Mouse (Mus musculus) limb, embryonic 11.5 days (tissue): Measurements from ENCODE around the gene Ccdc86. TPM values are rescaled to one million over a fixed set of nuclear protein-coding genes. Genes with fewer than 3 reads are reported as not detected.

Experiments
- ATAC-seq: fragments of 200-750 bp; cut with Nextera tagmentation; 2 replicates; pipeline ENCODE4 v1.8.0; 2017; ENCODE audit warnings: low read depth; ENCODE audit not compliant: insufficient number of reproducible peaks, low FRiP score, low TSS enrichment
- DNase-seq: peaks from one replicate; pipeline ENCODE4 v3.0.0-alpha.2; 2015; ENCODE audit warnings: low spot score
- H3K27ac ChIP-seq: fragments of 300-500 bp; sonication (generic); replicated peaks from 2 replicates; pipeline ENCODE4 v1.5.1; 2014; ENCODE audit warnings: low read depth, mild to moderate bottlenecking, low read length
- H3K27me3 ChIP-seq: fragments of 300-500 bp; sonication (generic); 2 replicates; pipeline ENCODE4 v1.6.1; 2014; ENCODE audit warnings: mild to moderate bottlenecking, low read length, mixed read lengths; ENCODE audit not compliant: control insufficient read depth, insufficient read depth
- H3K36me3 ChIP-seq: fragments of 300-500 bp; sonication (generic); 2 replicates; pipeline ENCODE4 v1.6.1; 2014; ENCODE audit warnings: mild to moderate bottlenecking, low read length, moderate library complexity, mixed read lengths; ENCODE audit not compliant: control insufficient read depth, insufficient read depth
- H3K4me1 ChIP-seq: fragments of 300-500 bp; sonication (generic); 2 replicates; pipeline ENCODE4 v1.6.1; 2014; ENCODE audit warnings: low read length, mixed read lengths; ENCODE audit not compliant: control insufficient read depth, insufficient read depth
- H3K4me2 ChIP-seq: fragments of 300-500 bp; sonication (generic); 2 replicates; pipeline ENCODE4 v1.6.1; 2014; ENCODE audit warnings: low read depth, mild to moderate bottlenecking, moderate library complexity; ENCODE audit not compliant: severe bottlenecking
- H3K4me3 ChIP-seq: fragments of 300-500 bp; sonication (generic); 2 replicates; pipeline ENCODE4 v1.5.1; 2014; ENCODE audit warnings: low read depth, low read length
- H3K9ac ChIP-seq: fragments of 300-500 bp; sonication (generic); 2 replicates; pipeline ENCODE4 v1.6.1; 2014; ENCODE audit warnings: mild to moderate bottlenecking, low read length
- H3K9me3 ChIP-seq: fragments of 300-500 bp; sonication (generic); 2 replicates; pipeline ENCODE4 v1.6.1; 2016; ENCODE audit warnings: low read length; ENCODE audit not compliant: control insufficient read depth
- WGBS: fragments of 180-500 bp; shearing (Covaris S2); extraction: QIAGEN DNeasy Blood & Tissue Kit; methylation state at CpG from one replicate; pipeline ENCODE4 v1.1.7; 2014; 5-methylcytosine and 5-hydroxymethylcytosine counted together
- polyA plus RNA-seq: library from polyadenylated mRNA; unstranded; fragments of >200 nt; fragmentation: Nextera tagmentation; extraction: Ambion mirVana; gene quantifications from 2 replicates; pipeline ENCODE4 v1.2.1, GENCODE M21; 2014

Gene Ccdc86
- polyA plus RNA-seq, result 30.2 and 32.3 TPM in 2 replicates

DNA sequence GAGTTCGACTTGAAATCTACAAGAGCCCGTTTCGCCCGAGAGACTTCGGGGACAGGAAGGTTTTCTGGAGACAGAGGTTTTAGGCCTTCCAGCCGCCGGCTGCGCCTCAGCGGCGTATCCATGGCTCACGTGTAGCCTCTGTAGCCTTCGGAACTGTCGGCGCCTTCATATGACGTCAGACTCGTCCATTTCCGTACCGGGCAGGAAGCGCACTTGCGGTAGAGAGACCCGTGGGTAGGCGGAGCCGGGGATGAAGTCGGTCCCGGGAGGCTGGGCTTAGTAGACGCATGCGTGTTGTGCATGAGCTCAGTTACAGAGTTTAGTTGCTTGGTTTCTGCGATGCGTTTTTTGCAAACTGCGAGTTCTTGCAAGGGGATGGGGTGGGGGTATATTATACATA lies at the start of gene Ccdc86:
Ccdc86 (minus strand) TSS at position 155 of the 400 bp plus-strand sequence.
- WGBS, result under 1% methylated on average over 30 of the region's 30 CpGs
- DNase-seq, result peak; percentile 99
- peaks cover 10% of the 10 kb centered on the region for H3K36me3 ChIP-seq
- H3K9me3 ChIP-seq, result no peaks in the 10 kb centered on the region
- H3K4me1 ChIP-seq, result peaks cover 12% of the 10 kb centered on the region
- H3K27ac ChIP-seq, result no peak within 1 kb of the TSS
- peak within 1 kb of the TSS; percentile 81 for H3K9ac ChIP-seq
- peak within 1 kb of the TSS; percentile 100 for H3K4me2 ChIP-seq
- H3K4me3 ChIP-seq, result peak within 1 kb of the TSS; percentile 71
- H3K27me3 ChIP-seq, result no peaks in the 10 kb centered on the region
- ATAC-seq, result peak; percentile 97

- WGBS, result 87% methylated on average over 7 of the region's 7 CpGs
- Histone ChIP-seq H3K4me1 (no peaks in the 10 kb centered on the region), H3K27me3 (no peaks in the 10 kb centered on the region), H3K9me3 (no peaks in the 10 kb centered on the region), H3K4me2 (no peak within 1 kb of the TSS), H3K27ac (no peak within 1 kb of the TSS), H3K9ac (no peak within 1 kb of the TSS), H3K36me3 (no peaks in the 10 kb centered on the region), H3K4me3 (no peak within 1 kb of the TSS)
- DNase-seq, result no peak
- ATAC-seq, result no peak
Observed at GRCm38 (mm10) chr19:10993150-10993549, 44.1 kb upstream of the Ccdc86 start, which contains the start of gene Ms4a15. TSS of gene Ms4a15 (minus strand) at chr19:10993250.

- Histone ChIP-seq H3K9ac (no peak overlapping the region), H3K4me2 (no peak overlapping the region), H3K9me3 (no peaks in the 10 kb centered on the region), H3K27me3 (no peaks in the 10 kb centered on the region), H3K27ac (no peak overlapping the region), H3K4me3 (no peak overlapping the region), H3K4me1 (no peaks in the 10 kb centered on the region), H3K36me3 (no peaks in the 10 kb centered on the region)
- no peak for ATAC-seq
- DNase-seq, result no peak
Observed at GRCm38 (mm10) chr19:10991911-10992310, 42.8 kb upstream of the Ccdc86 start.

DNA sequence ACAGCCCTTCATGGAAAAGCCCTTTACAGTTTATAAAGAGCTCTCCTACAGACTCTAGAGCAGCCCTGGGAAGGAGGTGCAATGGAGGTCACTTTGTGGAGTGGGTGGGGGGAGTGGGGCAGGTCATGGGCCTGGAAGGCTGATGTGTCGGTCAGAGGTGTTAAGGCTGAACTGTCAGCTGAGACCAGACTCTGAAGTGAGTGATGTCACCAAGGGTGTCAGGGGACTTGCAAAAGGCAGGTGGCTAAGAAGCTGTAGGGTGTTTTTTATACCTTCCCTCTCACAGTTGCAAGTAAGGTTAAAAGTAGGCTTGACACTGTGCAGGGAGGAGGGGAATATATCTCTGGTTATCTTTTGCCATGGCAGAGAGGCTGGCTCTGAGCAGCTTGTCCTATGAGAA lies 41.7 kb upstream of the Ccdc86 start:
- no peaks in the 10 kb centered on the region for H3K9me3 ChIP-seq
- 15% methylated on average over 1 of the region's 1 CpGs for WGBS

GRCm38 (mm10) chr19:10988563-10988962 lies 39.5 kb upstream of the Ccdc86 start:
- H3K27ac ChIP-seq, result no peak overlapping the region
- H3K4me2 ChIP-seq, result no peak overlapping the region
- no peaks in the 10 kb centered on the region for H3K27me3 ChIP-seq
- 81% methylated on average over 1 of the region's 1 CpGs for WGBS
- H3K9ac ChIP-seq, result no peak overlapping the region
- H3K4me1 ChIP-seq, result no peaks in the 10 kb centered on the region
- no peaks in the 10 kb centered on the region for H3K36me3 ChIP-seq
- no peaks in the 10 kb centered on the region for H3K9me3 ChIP-seq
- no peak for ATAC-seq
- no peak overlapping the region for H3K4me3 ChIP-seq
- no peak for DNase-seq

More for the DNA sequence above, 41.7 kb upstream of the Ccdc86 start:
- Histone ChIP-seq H3K9ac (no peak overlapping the region), H3K27me3 (no peaks in the 10 kb centered on the region), H3K4me1 (no peaks in the 10 kb centered on the region), H3K4me2 (no peak overlapping the region), H3K4me3 (no peak overlapping the region), H3K27ac (no peak overlapping the region), H3K36me3 (no peaks in the 10 kb centered on the region)
- DNase-seq, result no peak
- no peak for ATAC-seq

DNA sequence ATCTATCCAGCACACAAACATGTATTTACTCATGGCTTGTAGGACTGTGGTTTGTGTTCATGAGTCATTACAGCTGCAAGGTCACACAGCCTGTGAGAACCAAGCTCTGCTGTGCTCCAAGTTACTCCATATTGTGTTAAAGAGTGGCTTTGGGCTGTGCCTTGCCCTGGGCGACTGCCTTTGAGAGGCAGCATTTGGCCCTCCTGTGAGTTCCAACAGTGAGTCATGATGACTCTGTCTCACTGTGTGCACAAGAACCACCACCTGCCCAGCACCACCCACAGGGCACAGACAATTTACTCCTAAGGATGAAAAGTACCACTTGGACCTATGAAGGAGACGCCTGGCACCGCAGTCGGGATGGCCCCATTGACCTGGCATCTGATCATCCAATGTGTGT lies 36.8 kb upstream of the Ccdc86 start:
- ATAC-seq (no peak), DNase-seq (no peak)
- Histone ChIP-seq H3K4me3 (no peak overlapping the region), H3K36me3 (no peaks in the 10 kb centered on the region), H3K27ac (no peak overlapping the region), H3K4me2 (no peak overlapping the region), H3K27me3 (no peaks in the 10 kb centered on the region), H3K9me3 (no peaks in the 10 kb centered on the region), H3K4me1 (no peaks in the 10 kb centered on the region), H3K9ac (no peak overlapping the region)
- 91% methylated on average over 4 of the region's 4 CpGs for WGBS

DNA sequence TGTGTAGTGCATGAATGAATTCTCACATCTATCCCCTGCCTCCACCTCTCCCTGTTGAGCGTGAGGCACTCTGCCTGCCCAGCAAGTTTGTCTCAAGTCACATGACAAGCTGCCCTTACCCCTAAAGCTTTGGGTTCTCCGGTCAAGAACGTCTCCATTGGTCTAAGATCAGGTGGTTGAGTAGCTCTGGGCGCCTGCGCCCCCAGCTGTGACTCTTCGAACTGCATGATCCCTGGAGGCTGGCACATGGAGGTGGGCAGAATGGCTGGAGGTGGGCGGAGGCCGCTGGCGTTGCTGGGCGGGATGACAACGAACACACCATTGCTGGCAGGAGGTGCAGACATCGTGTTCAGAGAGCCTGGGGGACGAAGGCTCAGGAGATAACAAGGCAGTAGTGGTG lies 35.5 kb upstream of the Ccdc86 start:
- no peak for ATAC-seq
- H3K4me1 ChIP-seq, result no peaks in the 10 kb centered on the region
- H3K4me2 ChIP-seq, result no peak overlapping the region
- no peak overlapping the region for H3K27ac ChIP-seq
- no peak overlapping the region for H3K4me3 ChIP-seq
- no peaks in the 10 kb centered on the region for H3K27me3 ChIP-seq
- no peaks in the 10 kb centered on the region for H3K36me3 ChIP-seq
- H3K9me3 ChIP-seq, result no peaks in the 10 kb centered on the region
- DNase-seq, result no peak
- WGBS, result 78% methylated on average over 13 of the region's 13 CpGs
- no peak overlapping the region for H3K9ac ChIP-seq

GRCm38 (mm10) chr19:10983146-10983545 lies 34.1 kb upstream of the Ccdc86 start:
- DNase-seq (peak; percentile 56), ATAC-seq (no peak)
- no peak overlapping the region for H3K9ac ChIP-seq
- no peak overlapping the region for H3K27ac ChIP-seq
- no peaks in the 10 kb centered on the region for H3K4me1 ChIP-seq
- 19% methylated on average over 14 of the region's 14 CpGs for WGBS
- no peaks in the 10 kb centered on the region for H3K27me3 ChIP-seq
- no peaks in the 10 kb centered on the region for H3K36me3 ChIP-seq
- H3K4me3 ChIP-seq, result no peak overlapping the region
- H3K9me3 ChIP-seq, result no peaks in the 10 kb centered on the region
- H3K4me2 ChIP-seq, result no peak overlapping the region

DNA sequence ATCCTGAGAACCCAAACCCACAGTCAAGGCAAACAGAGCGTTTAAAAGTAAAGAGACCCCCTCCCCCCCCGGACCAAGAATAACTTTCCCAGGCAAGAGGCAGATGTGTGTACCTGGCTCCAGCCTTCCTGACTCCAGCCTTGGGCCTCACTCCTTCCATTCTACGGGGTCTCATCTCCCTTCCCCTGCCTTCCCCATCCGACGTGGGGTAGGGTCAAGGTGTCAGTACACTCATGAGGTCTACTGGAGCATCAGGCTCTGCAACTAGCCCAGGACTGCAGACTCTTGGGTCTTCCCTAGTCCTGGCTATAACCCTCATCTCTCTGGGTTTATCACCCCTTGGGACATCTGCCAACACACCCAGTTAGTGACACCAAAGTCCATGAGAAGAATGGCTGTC lies 31.1 kb upstream of the Ccdc86 start:
- Histone ChIP-seq H3K9me3 (no peaks in the 10 kb centered on the region), H3K4me2 (no peak overlapping the region), H3K4me3 (no peak overlapping the region), H3K9ac (no peak overlapping the region), H3K4me1 (no peaks in the 10 kb centered on the region), H3K27ac (no peak overlapping the region), H3K36me3 (no peaks in the 10 kb centered on the region), H3K27me3 (no peaks in the 10 kb centered on the region)
- 88% methylated on average over 5 of the region's 5 CpGs for WGBS
- DNase-seq (no peak), ATAC-seq (no peak)
